Mouse (Mus musculus) adrenal gland, adult 18-20 months (tissue): ENCODE measurements around the gene BC080695. TPM values are rescaled to one million over a fixed set of nuclear protein-coding genes. Genes with fewer than 3 reads are reported as not detected.
"Not testable (repeated sequence)": the region's sequence is repeated elsewhere in the genome, so short reads cannot be mapped to it uniquely, and the experiment has no call there.

Source experiments
- DNase-seq, 2 experiments: peaks; one replicate each; pipeline ENCODE4 v3.0.0; 2021 to 2022; ENCODE audit warnings: low spot score in 2 of 2
- long read RNA-seq, 2 experiments: library from polyadenylated mRNA; stranded (forward); transcript quantifications; one replicate each; pipeline ENCODE4 v2.0.0; 2021
- total RNA-seq, 2 experiments: library from RNA; stranded (reverse); gene quantifications; 1 replicate in 1 of 2; 2 replicates in 1 of 2; pipeline ENCODE4 v1.2.3; 2021

The BC080695 gene
- total RNA-seq, result not detected
- long read RNA-seq, experiment 1, result 0 reads
- long read RNA-seq, experiment 2, result 0 reads

DNA sequence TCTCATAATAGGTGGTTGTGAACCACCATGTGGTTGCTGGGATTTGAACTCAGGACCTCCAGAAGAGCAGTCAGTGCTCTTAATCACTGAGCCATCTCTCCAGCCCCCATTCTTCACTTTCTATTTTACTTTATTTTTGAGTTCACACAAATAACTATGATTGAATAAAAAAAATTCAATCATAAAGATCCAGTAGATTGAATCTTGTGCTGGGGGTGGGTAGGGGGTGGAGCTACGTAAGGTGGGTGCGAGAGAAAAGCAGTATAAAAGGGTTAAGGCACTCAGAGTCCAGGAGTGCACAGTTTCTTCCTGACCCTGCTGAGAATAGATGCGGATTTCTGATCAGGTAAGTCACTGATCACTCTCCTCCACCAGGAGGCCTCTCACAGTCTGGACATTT, at the start of gene BC080695, which contains the start of gene Gm13057:
Gene BC080695 (plus strand): TSS at position 301 of the 400 bp plus-strand sequence.
Gene Gm13057 (plus strand): TSS at position 310 of the 400 bp plus-strand sequence.
- DNase-seq, result not testable (repeated sequence)

- no peak for DNase-seq
Measured at GRCm38 (mm10) chr4:143511043-143511442, 40.5 kb upstream of the BC080695 start, which contains the start of gene Gm13043. Gene Gm13043 (plus strand): TSS chr4:143511343.

DNA sequence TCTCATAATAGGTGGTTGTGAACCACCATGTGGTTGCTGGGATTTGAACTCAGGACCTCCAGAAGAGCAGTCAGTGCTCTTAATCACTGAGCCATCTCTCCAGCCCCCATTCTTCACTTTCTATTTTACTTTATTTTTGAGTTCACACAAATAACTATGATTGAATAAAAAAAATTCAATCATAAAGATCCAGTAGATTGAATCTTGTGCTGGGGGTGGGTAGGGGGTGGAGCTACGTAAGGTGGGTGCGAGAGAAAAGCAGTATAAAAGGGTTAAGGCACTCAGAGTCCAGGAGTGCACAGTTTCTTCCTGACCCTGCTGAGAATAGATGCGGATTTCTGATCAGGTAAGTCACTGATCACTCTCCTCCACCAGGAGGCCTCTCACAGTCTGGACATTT, 15.8 kb upstream of the BC080695 start, which contains the start of gene Gm13040:
Gene Gm13040 (plus strand): TSS at position 301 of the 400 bp plus-strand sequence.
- not testable (repeated sequence) for DNase-seq

- DNase-seq, result not testable (repeated sequence)
Measured at GRCm38 (mm10) chr4:143611927-143612326, 60.4 kb downstream of the BC080695 start.

GRCm38 (mm10) chr4:143614703-143615102, 63.2 kb downstream of the BC080695 start, which contains the start of gene Gm13083:
Gene Gm13083 (plus strand): TSS chr4:143615003.
- not testable (repeated sequence) for DNase-seq

- DNase-seq, result not testable (repeated sequence)
Measured at GRCm38 (mm10) chr4:143618101-143618500, 66.6 kb downstream of the BC080695 start.

Other genes with a start within 250 kb of the BC080695 start
- under 1 TPM in 1 of 2 experiments, not detected in 1; 0.43 TPM for gene Lrrc38, start 201.9 kb upstream of the BC080695 start, total RNA-seq
- gene Pramel1, start 157.3 kb upstream of the BC080695 start, total RNA-seq, result not detected
- 10 to 100 TPM in 1 of 2 experiments, 1 to 10 TPM in 1; 9.3 to 10.7 TPM for gene Pramef8, start 139.3 kb upstream of the BC080695 start, total RNA-seq
- not detected for gene Oog4, start 101.4 kb upstream of the BC080695 start, total RNA-seq
- gene Gm13043, start 40.4 kb upstream of the BC080695 start, total RNA-seq, result not detected
- gene Gm13040, start 15.7 kb upstream of the BC080695 start, total RNA-seq, result not detected
- gene Gm13057, start within 50 bp of the BC080695 start, total RNA-seq, result not detected
- not detected for gene Gm13083, start 63.3 kb downstream of the BC080695 start, total RNA-seq
- not detected for gene Gm13088, start 105.5 kb downstream of the BC080695 start, total RNA-seq
- gene Gm13089, start 151.0 kb downstream of the BC080695 start, total RNA-seq, result not detected
- gene Gm13078, start 167.8 kb downstream of the BC080695 start, total RNA-seq, result not detected
- not detected for gene Gm13023, start 237.7 kb downstream of the BC080695 start, total RNA-seq